Comparison of ENCODE assay signal across 21 mouse cellular contexts in the genomic region with DNA sequence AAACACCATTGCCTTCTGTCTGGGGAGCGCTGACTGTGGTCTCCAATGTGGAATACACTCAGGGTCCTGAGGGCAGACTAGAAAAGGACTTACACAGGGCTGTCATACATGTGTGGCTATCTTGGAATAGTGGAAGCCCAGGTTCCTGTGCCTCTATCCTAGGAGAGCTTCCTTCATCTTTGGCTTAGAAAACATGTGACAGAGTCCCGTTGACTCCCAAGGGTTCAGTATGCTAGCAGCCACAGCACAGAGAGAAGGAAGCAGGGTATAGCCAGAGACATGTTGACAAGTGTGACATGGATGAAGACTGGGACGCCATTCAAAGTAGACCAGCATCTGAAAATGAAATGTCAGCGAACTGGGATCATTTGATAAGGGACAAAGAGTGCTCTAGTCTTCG. TPM values are rescaled to one million over a fixed set of nuclear protein-coding genes. Genes with fewer than 3 reads are reported as not detected.
DNase-seq lines count a peak whose midpoint lies in the region; ATAC-seq and TF ChIP-seq lines count a peak whose summit lies in the region.
"Had no signal": no experiment of that assay in that cellular context is flagged by ENCODE, and none has a peak within 500 bp of the region (broad histone marks: within the 10 kb centered on the region; RNA-seq: fewer than 3 reads in every experiment).

No protein-coding gene starts in this region.

- no peak for TF ChIP-seq CTCF in cerebellum, adult 2 months (IDR thresholded peaks at IDR 0.05; ENCODE audit: borderline replicate concordance, insufficient read depth, low read depth, low read length)
- TF ChIP-seq CTCF in liver, postnatal 0 days (IDR thresholded peaks at IDR 0.05; ENCODE audit: low read depth) = no peak

- H3K36me3 ChIP-seq in hindbrain, embryonic 16.5 days (ENCODE audit: control insufficient read depth, insufficient read depth, low read length) = no peaks in the 10 kb centered on the region
- H3K36me3 ChIP-seq in hindbrain, embryonic 11.5 days (ENCODE audit: control insufficient read depth, insufficient read depth, low read length) = no peaks in the 10 kb centered on the region
- H3K36me3 ChIP-seq in liver, postnatal 0 days (replicated peaks; ENCODE audit: insufficient read depth, low read length) = no peaks in the 10 kb centered on the region
- no peaks in the 10 kb centered on the region for H3K36me3 ChIP-seq in liver, embryonic 12.5 days
- H3K36me3 ChIP-seq: embryonic facial prominence, embryonic 10.5 days; embryonic facial prominence, embryonic 12.5 days; forebrain, embryonic 15.5 days; G1E had no signal

- H3K27me3 ChIP-seq in cerebellum, adult 2 months (ENCODE audit: control insufficient read depth, insufficient read depth, low read length) = no peaks in the 10 kb centered on the region
- H3K27me3 ChIP-seq in hindbrain, embryonic 16.5 days (replicated peaks; ENCODE audit: control insufficient read depth, insufficient read depth, low read length) = no peaks in the 10 kb centered on the region
- H3K27me3 ChIP-seq in hindbrain, embryonic 11.5 days (ENCODE audit: control insufficient read depth, insufficient read depth, low read length) = no peaks in the 10 kb centered on the region
- no peaks in the 10 kb centered on the region for H3K27me3 ChIP-seq in liver, postnatal 0 days (ENCODE audit: insufficient read depth, low read length)
- no peaks in the 10 kb centered on the region for H3K27me3 ChIP-seq in liver, embryonic 12.5 days (replicated peaks)
- H3K27me3 ChIP-seq: CH12.LX; embryonic facial prominence, embryonic 12.5 days; forebrain, embryonic 13.5 days; forebrain, embryonic 15.5 days; Patski had no signal

- no peak for TF ChIP-seq EP300 in liver, postnatal 0 days (IDR thresholded peaks at IDR 0.05; ENCODE audit: low read depth)

- H3K27ac ChIP-seq in cerebellum, adult 2 months (ENCODE audit: insufficient read depth, low read length) = peak overlapping the region; percentile 27; the same call in 1 of the 2 replicates
- no peak overlapping the region for H3K27ac ChIP-seq in hindbrain, embryonic 16.5 days (ENCODE audit: low read depth, low read length)
- H3K27ac ChIP-seq in hindbrain, embryonic 11.5 days (ENCODE audit: low read depth, low read length) = no peak overlapping the region
- peak overlapping the region; percentile 51; the same call in 1 of the 2 replicates for H3K27ac ChIP-seq in liver, postnatal 0 days (ENCODE audit: low read depth)
- H3K27ac ChIP-seq in liver, embryonic 12.5 days = no peak overlapping the region
- H3K27ac ChIP-seq: embryonic facial prominence, embryonic 10.5 days; embryonic facial prominence, embryonic 12.5 days; forebrain, embryonic 13.5 days; forebrain, embryonic 15.5 days had no signal

- peak; percentile 17; the same call in 1 of the 2 replicates for ATAC-seq in hindbrain, embryonic 16.5 days
- ATAC-seq in hindbrain, embryonic 11.5 days (ENCODE audit: low FRiP score) = no peak
- no peak for ATAC-seq in liver, postnatal 0 days
- no peak for ATAC-seq in liver, embryonic 12.5 days
- ATAC-seq: activated CD4-positive, CD25-positive, alpha-beta regulatory T cell, adult 4 months; CD4-positive, CD25-positive, alpha-beta regulatory T cell, adult 4 months; forebrain, embryonic 13.5 days; forebrain, embryonic 15.5 days; forebrain, postnatal 0 days; Patski had no signal

- TF ChIP-seq POLR2A in cerebellum, adult 2 months (IDR thresholded peaks at IDR 0.05; ENCODE audit: borderline replicate concordance, insufficient read depth, low read length) = no peak

- H3K9me3 ChIP-seq in hindbrain, embryonic 16.5 days (ENCODE audit: control insufficient read depth, low read length) = no peaks in the 10 kb centered on the region
- H3K9me3 ChIP-seq in hindbrain, embryonic 11.5 days (ENCODE audit: control insufficient read depth, low read length) = no peaks in the 10 kb centered on the region
- H3K9me3 ChIP-seq in liver, postnatal 0 days (ENCODE audit: low read length) = no peaks in the 10 kb centered on the region
- no peaks in the 10 kb centered on the region for H3K9me3 ChIP-seq in liver, embryonic 12.5 days (replicated peaks)
- H3K9me3 ChIP-seq: embryonic facial prominence, embryonic 10.5 days; embryonic facial prominence, embryonic 12.5 days; forebrain, embryonic 13.5 days; forebrain, embryonic 15.5 days; G1E had no signal

- peaks cover 46% of the 10 kb centered on the region for H3K4me1 ChIP-seq in cerebellum, adult 2 months (ENCODE audit: control insufficient read depth, insufficient read depth, low read length)
- H3K4me1 ChIP-seq in hindbrain, embryonic 16.5 days (ENCODE audit: control insufficient read depth, insufficient read depth, low read depth, low read length) = peaks cover 2% of the 10 kb centered on the region
- no peaks in the 10 kb centered on the region for H3K4me1 ChIP-seq in hindbrain, embryonic 11.5 days (replicated peaks; ENCODE audit: control insufficient read depth, insufficient read depth, low read length)
- no peaks in the 10 kb centered on the region; the same call in 1 of the 2 replicates for H3K4me1 ChIP-seq in liver, postnatal 0 days (ENCODE audit: insufficient read depth)
- H3K4me1 ChIP-seq in liver, embryonic 12.5 days = no peaks in the 10 kb centered on the region
- H3K4me1 ChIP-seq: embryonic facial prominence, embryonic 12.5 days; forebrain, embryonic 13.5 days; forebrain, embryonic 15.5 days had no signal

- H3K4me2 ChIP-seq in hindbrain, embryonic 16.5 days (ENCODE audit: low read length) = no peak overlapping the region
- no peak overlapping the region for H3K4me2 ChIP-seq in hindbrain, embryonic 11.5 days (replicated peaks; ENCODE audit: low read depth, low read length)
- no peak overlapping the region for H3K4me2 ChIP-seq in liver, postnatal 0 days (ENCODE audit: low read depth, low read length)
- no peak overlapping the region for H3K4me2 ChIP-seq in liver, embryonic 12.5 days
- H3K4me2 ChIP-seq: embryonic facial prominence, embryonic 12.5 days; forebrain, embryonic 13.5 days; forebrain, embryonic 15.5 days had no signal

- no peak for DNase-seq in cerebellum, adult 2 months
- DNase-seq in cerebellum, adult 18-20 months = no peak
- no peak for DNase-seq in hindbrain, embryonic 11.5 days (ENCODE audit: low spot score)
- no peak for DNase-seq in liver, postnatal 0 days
- DNase-seq: adrenal gland, adult 8-10 months; adrenal gland, postnatal 14 days; adrenal gland, postnatal 36 days; B cell, adult 2 months; forebrain, postnatal 0 days had no signal

- whole genome bisulfite sequencing in cerebellum, adult 2 months = 53% methylated on average over 5 of the region's 5 CpGs
- 88% methylated on average over 5 of the region's 5 CpGs for WGBS in hindbrain, embryonic 16.5 days
- 91% methylated on average over 5 of the region's 5 CpGs for WGBS in hindbrain, embryonic 11.5 days
- WGBS in liver, postnatal 0 days (ENCODE audit: insufficient replicate concordance) = 83% methylated on average over 5 of the region's 5 CpGs
- WGBS in liver, embryonic 12.5 days (ENCODE audit: insufficient replicate concordance) = 68% methylated on average over 5 of the region's 5 CpGs

- no peak overlapping the region for H3K9ac ChIP-seq in hindbrain, embryonic 16.5 days (ENCODE audit: low read depth, low read length)
- no peak overlapping the region for H3K9ac ChIP-seq in hindbrain, embryonic 11.5 days (ENCODE audit: low read depth, low read length)
- H3K9ac ChIP-seq in liver, postnatal 0 days (replicated peaks) = no peak overlapping the region
- H3K9ac ChIP-seq in liver, embryonic 12.5 days = no peak overlapping the region
- H3K9ac ChIP-seq: embryonic facial prominence, embryonic 12.5 days; forebrain, embryonic 13.5 days; forebrain, embryonic 15.5 days; forebrain, postnatal 0 days had no signal

- no peak overlapping the region for H3K4me3 ChIP-seq in cerebellum, adult 2 months (replicated peaks; ENCODE audit: insufficient read depth, low read depth, low read length)
- H3K4me3 ChIP-seq in hindbrain, embryonic 16.5 days (ENCODE audit: low read length) = no peak overlapping the region
- no peak overlapping the region for H3K4me3 ChIP-seq in hindbrain, embryonic 11.5 days (ENCODE audit: low read depth, low read length)
- no peak overlapping the region for H3K4me3 ChIP-seq in liver, postnatal 0 days (ENCODE audit: low read depth, low read length)
- no peak overlapping the region for H3K4me3 ChIP-seq in liver, embryonic 12.5 days
- H3K4me3 ChIP-seq: embryonic facial prominence, embryonic 10.5 days; embryonic facial prominence, embryonic 12.5 days; forebrain, embryonic 13.5 days; forebrain, embryonic 15.5 days had no signal

RNA-seq across cellular contexts. Expression of a gene that starts 8.3 kb away (rescaled TPM):
- polyA plus RNA-seq in cerebellum, adult 2 months (2012; rRNA removed) = 0.08 TPM in 1 of 2 replicates, not detected in the other
- polyA plus RNA-seq in hindbrain, embryonic 16.5 days (2015; fragmentation: Nextera tagmentation; extraction: Ambion mirVana) = 0.26 TPM in 1 of 2 replicates, not detected in the other
- not detected in 2 replicates for polyA plus RNA-seq in hindbrain, embryonic 11.5 days (2014; fragmentation: Nextera tagmentation; extraction: Ambion mirVana)
- 104 and 108 TPM in 2 replicates for polyA plus RNA-seq in liver, postnatal 0 days (2015; fragmentation: Nextera tagmentation; extraction: Ambion mirVana)
- 15.4 and 17.5 TPM in 2 replicates for polyA plus RNA-seq in liver, embryonic 12.5 days (2016; fragmentation: Nextera tagmentation; extraction: Ambion mirVana)
- polyA plus RNA-seq: CD4-positive, CD25-positive, alpha-beta regulatory T cell, adult 4 months; embryonic facial prominence, embryonic 10.5 days; embryonic facial prominence, embryonic 12.5 days; forebrain, embryonic 11.5 days; forebrain, embryonic 13.5 days; forebrain, embryonic 15.5 days; G1E had no signal

Comparison
In these comparisons a context has a peak if more than half of its experiments do, and no peak if none do; other contexts are left out.
1. H3K27ac ChIP-seq: peak in cerebellum, adult 2 months (single experiment) and liver, postnatal 0 days (single experiment); none in hindbrain, embryonic 16.5 days (single experiment), hindbrain, embryonic 11.5 days (single experiment) and liver, embryonic 12.5 days (single experiment).
2. RNA of a gene that starts 8.3 kb away (polyA plus RNA-seq): 104 to 108 TPM in liver, postnatal 0 days and 15.4 to 17.5 TPM in liver, embryonic 12.5 days; 0.26 TPM in hindbrain, embryonic 16.5 days, 0.08 TPM in cerebellum, adult 2 months and not detected in hindbrain, embryonic 11.5 days; every median in the first group is over 10 times any median in the second.